Mouse (Mus musculus): Measurements from ENCODE around the gene Arih2.
"Not testable (repeated sequence)": the region's sequence is repeated elsewhere in the genome, so short reads cannot be mapped to it uniquely, and the experiment has no call there.

The Arih2 gene

DNA sequence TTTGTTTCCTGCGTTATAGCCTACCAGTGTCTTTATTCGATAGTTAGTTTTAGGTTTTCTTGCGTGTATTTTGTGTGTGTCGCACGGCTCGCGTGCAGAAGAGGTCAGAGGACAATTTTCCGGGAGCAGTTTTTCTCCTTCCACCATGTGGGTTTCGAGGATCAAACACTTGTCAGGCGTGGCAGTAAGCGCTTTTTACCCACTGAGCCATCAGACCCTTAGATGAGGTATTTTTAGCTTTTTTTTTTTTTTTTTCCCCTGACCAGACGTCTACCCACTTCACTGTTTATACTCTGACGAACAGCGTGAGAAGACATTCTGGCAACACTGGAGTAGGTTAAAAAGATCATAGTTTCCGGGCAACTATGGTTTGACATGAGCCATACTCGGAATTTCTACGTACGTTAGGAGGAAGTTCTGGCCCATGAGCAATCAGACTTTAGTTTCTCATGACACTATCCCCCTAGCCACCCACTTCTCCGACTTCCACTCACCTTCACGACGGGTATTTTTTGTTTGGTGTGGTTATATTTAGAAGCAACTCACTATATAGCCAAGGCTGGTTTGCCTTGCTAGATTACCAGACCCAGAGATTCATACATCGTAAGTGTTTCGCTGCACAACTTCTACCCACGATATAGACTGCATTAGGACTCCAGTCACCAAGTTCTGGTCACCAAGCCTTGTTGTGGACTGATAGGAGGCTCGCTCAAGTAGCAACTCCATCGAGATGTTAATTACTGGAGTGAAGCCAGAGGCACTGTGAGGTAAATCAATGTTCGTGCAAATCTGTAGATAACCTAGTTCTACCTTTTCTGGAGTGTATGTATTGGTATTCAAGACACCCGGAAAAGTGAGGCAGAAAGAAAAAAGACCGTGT lies 615 bp upstream of the Arih2 start:
- no peak for DNase-seq

GRCm38 (mm10) chr9:108648166-108648565 lies 1.0 kb downstream of the Arih2 start:
- peak; percentile 14 to 31 for DNase-seq

- no peak for DNase-seq
Observed at GRCm38 (mm10) chr9:108639825-108640224, 9.4 kb downstream of the Arih2 start.

- DNase-seq: no peak
Observed at GRCm38 (mm10) chr9:108635415-108635814, 13.8 kb downstream of the Arih2 start.

GRCm38 (mm10) chr9:108633846-108634245 lies 15.3 kb downstream of the Arih2 start:
- no peak for DNase-seq

GRCm38 (mm10) chr9:108632375-108632774 lies 16.8 kb downstream of the Arih2 start:
- DNase-seq: no peak

GRCm38 (mm10) chr9:108631631-108632256 lies 17.4 kb downstream of the Arih2 start:
- DNase-seq: no peak

DNA sequence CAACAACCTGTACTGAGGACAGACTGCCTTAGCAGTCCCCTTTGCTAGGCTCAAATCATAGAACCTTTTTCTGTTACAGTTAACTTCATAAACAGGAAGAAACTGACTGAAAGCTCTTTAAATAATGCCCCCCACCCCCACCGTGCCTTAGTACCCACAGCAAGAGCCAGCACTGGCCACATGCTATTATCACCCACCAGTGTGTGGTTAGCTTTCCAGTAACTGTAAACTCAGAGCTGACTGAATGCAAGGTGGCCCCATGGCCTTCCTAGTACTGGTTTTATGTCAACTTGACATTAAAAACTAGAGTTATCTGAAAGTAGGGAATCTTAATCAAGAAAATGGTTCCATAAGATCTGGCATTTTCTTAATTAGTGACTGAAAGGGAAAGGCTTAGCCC lies 18.5 kb downstream of the Arih2 start:
- DNase-seq: no peak

DNA sequence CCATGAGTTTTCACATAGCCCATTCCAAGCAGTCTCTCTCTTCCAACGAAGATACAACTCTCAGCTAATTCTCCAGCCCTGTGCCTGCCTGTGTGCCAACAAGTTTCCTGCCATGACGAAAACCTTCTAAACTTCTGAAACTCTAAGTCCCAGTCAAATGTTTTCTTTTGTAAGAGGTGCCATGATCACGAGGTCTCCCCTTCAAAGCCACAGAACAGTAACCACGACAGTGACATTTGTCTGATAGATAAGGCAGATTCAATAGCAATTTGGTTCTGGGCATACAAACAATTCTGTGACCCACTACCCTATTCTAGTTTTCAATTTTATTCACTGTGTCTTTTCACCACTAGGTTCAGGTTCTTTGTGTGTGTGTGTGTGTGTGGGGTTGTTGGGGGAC lies 21.0 kb downstream of the Arih2 start:
- DNase-seq: no peak

DNA sequence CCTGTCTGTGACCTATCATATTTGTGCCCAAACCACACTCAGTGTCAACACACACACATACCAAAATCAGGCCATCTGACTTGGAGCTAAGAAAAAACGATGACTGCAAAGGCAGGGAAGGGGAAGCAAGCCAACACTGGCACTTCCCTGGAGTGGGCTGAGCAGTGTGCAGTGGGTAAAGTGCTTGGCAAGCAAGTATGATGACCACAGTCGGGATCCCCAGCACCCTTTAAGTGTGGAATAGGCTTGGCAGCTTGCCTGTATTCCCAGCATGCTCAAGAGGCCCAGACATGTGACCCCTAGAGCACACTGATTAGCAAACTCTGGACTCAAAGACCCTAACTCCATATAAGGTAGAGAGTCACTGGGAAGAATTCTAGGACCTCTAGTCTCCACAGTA lies 22.7 kb downstream of the Arih2 start:
- peak; percentile 60 to 76 for DNase-seq

DNA sequence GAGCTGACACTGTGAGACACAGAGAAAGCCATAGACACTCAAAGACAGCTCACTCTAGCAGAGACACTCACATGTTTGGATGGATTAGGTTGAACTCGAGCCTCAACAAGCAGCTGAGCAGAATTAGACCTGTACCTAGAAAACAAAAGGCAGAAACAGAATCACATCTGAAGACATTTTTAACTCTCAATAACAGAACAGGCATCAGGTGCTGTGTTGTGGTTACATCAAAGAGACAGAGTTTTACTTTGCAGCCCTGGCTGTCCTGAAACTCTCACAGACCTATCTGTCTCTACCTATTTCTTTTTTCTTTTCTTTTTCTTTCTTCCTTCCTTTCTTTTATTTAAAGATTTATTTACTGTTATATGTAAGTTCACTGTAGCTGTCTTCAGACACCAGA lies 31.9 kb downstream of the Arih2 start:
- no peak for DNase-seq

- DNase-seq: no peak
Observed at GRCm38 (mm10) chr9:108611488-108611887, 37.7 kb downstream of the Arih2 start.

DNA sequence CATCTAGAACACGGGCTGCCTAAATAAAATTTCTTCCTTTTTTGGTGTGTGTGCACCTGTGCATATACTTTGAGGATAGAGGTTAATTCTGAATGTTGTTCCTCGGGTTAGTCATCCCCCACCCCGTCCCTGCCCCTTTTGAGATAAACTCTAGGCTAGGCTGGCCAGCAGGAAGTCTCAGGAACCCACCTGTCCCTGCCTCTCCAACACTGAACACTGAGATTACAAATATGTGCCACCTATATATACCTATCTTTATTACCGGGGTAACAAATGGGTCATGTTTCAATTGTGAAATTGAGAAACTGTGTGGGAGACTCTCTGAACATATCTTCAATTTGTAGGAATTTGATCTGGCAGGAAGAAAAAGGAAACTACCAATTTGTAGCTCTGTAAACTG lies 40.3 kb downstream of the Arih2 start:
- DNase-seq: no peak

DNA sequence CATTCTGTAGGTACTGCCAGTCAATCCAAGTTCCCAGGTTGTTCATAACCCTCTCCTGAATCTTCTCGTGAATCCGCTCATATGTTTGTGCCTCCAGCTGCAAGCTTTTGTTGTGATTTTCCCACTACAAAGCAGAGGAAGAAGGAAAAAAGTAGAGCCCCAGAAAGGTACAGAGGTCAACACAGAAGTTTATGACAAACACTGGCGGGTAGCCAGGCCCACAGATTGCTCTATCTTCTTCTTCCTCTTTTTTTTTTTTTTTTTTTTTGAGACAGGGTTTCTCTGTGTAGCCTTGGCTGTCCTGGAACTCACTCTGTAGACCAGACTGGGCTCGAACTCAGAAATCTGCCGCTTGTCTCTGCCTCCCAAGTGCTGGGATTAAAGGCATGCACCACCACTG lies 41.3 kb downstream of the Arih2 start:
- DNase-seq: not testable (repeated sequence)

GRCm38 (mm10) chr9:108601986-108602385 lies 47.2 kb downstream of the Arih2 start:
- no peak for DNase-seq

DNA sequence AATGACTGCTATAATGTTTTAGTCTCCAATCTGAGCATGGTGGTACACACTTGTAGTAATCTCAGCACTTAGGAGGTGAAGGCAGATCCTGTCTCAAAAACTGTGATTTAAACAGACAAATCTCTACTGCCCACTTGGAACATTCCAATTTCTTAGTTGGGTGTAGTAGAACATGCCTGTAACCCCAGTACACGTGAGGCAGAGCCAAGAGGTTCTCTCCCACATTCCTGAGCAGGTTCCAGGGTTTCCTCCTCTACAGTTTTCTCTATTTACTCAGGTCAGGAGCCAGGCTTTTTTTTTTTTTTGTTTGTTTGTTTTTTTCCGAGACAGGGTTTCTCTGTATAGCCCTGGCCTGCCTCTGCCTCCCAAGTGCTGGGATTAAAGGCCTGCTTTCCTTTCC lies 49.2 kb downstream of the Arih2 start:
- DNase-seq: peak; percentile 70 to 79

DNA sequence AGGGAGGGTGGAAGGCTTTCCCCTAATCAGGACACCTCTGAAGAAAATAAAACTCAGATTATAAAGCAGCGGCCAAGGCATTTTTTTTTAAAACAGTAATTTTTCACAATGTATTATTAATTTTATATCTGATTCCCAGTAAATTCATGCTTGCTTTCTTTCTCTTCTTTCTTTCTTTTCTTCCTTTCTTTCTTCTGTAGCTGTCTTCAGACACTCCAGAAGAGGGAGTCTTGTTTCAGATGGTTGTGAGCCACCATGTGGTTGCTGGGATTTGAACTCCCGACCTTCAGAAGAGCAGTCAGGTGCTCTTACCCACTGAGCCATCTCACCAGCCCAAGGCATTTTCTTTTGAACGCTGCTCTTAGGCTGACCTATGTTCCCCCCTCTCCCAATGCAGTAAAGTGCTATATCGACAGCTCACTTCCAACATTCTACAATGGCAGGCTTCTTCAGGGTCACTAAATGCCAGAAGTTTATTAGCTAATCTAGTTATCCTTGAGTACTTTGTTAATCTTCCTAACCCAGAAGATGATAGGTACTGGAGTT lies 50.1 kb downstream of the Arih2 start:
- DNase-seq: no peak

GRCm38 (mm10) chr9:108596998-108597764 lies 52.0 kb downstream of the Arih2 start, which contains the start of gene P4htm:
Gene P4htm, minus strand, starts transcription at chr9:108597667.
- peak; percentile 69 to 76 for DNase-seq

GRCm38 (mm10) chr9:108594354-108594753 lies 54.8 kb downstream of the Arih2 start:
- no peak for DNase-seq

DNA sequence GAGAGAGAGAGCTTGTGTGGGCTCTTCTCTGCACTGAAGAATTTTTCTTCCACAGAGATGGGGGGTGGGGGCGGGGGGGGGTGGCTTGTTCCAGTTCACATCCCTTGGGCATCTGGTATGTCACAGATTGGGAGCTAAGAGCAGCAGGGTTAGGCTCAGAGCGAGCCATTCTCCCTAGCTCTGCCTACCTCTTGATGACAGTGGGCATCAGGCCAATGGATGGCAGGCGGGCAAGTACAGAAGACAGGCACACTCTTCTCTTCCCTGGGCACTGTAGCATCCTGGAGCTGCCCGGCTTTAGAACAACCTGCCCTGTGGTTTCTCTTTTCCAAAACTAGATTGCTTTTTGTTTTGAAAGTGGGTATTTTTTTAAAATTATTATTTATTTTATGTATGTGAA lies 57.7 kb downstream of the Arih2 start:
- no peak for DNase-seq

GRCm38 (mm10) chr9:108589229-108589628 lies 60.0 kb downstream of the Arih2 start:
- DNase-seq: no peak

DNA sequence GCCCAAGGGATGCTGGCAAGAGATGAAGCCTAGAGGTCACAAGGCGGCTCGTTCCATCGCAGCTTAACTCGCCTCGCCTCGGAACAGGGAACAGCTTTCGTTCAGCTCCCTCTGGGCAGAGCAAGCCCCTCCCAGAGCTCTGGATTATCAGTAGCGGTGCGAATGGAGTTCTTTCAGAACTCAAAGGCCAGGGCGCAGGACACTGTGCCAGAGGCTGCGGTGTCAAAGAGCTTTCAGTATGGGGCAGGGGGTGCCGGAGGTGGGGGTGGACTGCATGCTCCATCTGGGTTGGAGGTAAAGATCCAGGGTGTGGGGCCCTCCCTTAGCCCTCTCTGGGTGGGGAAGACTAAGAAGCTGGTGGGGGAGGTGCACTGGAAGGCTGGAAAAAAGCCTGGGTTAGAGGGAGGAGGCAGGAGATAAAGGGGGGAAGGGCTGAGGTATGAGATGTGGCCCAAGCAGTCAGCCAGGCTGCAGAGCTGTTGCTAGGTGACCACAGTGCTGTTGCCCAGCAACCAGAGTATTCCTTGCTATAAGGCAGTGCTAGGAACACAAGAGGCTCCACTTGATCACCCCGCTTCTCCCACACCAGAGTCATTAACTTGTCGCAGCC lies 61.5 kb downstream of the Arih2 start:
- DNase-seq: peak; percentile 69 to 78

DNA sequence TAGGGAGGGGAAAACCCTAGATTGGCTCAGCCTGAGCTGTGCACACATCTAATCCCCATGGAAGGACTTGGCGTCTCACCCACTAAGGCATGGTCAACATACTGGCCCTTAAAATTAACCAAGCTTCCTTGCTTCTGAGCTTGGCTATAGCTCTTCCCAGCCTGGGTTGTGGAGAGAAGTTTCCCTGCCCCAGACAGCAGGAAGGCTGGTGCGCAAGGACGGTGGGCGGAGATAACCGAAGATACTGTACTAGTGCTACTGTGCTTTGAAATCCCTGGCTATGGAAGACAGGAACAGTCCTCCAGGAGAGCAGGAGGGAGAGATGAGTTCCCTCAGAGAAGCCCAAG lies 69.9 kb downstream of the Arih2 start:
- DNase-seq: no peak
